In the genomic region with DNA sequence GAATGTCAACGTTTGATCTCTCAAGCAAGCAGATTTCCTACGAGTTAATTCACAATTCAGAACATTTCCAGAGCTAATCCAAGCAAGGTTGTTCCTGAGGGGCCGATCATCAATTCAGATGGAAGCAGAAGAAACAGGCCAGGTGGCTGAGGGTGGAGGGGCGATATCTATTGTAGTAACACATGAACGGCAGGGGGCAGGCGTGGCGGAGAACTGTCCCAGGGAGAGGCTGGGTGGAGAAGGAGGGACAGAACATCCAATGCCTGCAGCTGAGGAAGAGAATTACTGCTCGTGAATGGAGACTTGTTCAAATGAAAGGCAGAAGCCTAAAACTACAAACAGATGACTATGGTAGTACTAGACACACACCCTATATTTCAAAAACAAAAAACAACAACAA, we compare ENCODE assay signal across 9 mouse cellular contexts.
A peak's percentile ranks its signal among the peaks of the same experiment; 100 is the strongest.
DNase-seq lines count a peak whose midpoint lies in the region; ATAC-seq and TF ChIP-seq lines count a peak whose summit lies in the region.
"Had no signal": no experiment of that assay in that cellular context is flagged by ENCODE, and none has a peak within 500 bp of the region (broad histone marks: within the 10 kb centered on the region; RNA-seq: fewer than 3 reads in every experiment).

No protein-coding gene starts in this region.

- H3K36me3 ChIP-seq in neural tube, embryonic 11.5 days (ENCODE audit: control insufficient read depth, insufficient read depth, low read length) = no peaks in the 10 kb centered on the region
- H3K36me3 ChIP-seq in lung, embryonic 14.5 days (ENCODE audit: insufficient read depth) = no peaks in the 10 kb centered on the region
- no peaks in the 10 kb centered on the region for H3K36me3 ChIP-seq in hindbrain, embryonic 16.5 days (ENCODE audit: control insufficient read depth, insufficient read depth, low read length)

- no peaks in the 10 kb centered on the region for H3K4me1 ChIP-seq in neural tube, embryonic 11.5 days (ENCODE audit: control insufficient read depth, insufficient read depth, low read length)
- no peaks in the 10 kb centered on the region for H3K4me1 ChIP-seq in lung, embryonic 14.5 days (ENCODE audit: insufficient read depth)
- peaks cover 5% of the 10 kb centered on the region for H3K4me1 ChIP-seq in hindbrain, embryonic 16.5 days (ENCODE audit: control insufficient read depth, insufficient read depth, low read depth, low read length)

- H3K4me3 ChIP-seq in neural tube, embryonic 11.5 days (ENCODE audit: low read depth, low read length) = no peak overlapping the region
- H3K4me3 ChIP-seq in lung, embryonic 14.5 days (ENCODE audit: low read depth, low read length) = no peak overlapping the region
- H3K4me3 ChIP-seq in hindbrain, embryonic 16.5 days (ENCODE audit: low read length) = no peak overlapping the region

- no peaks in the 10 kb centered on the region for H3K9me3 ChIP-seq in neural tube, embryonic 11.5 days (ENCODE audit: control insufficient read depth, low read length)
- H3K9me3 ChIP-seq in lung, embryonic 14.5 days (ENCODE audit: low read depth, low read length) = no peaks in the 10 kb centered on the region
- no peaks in the 10 kb centered on the region for H3K9me3 ChIP-seq in hindbrain, embryonic 16.5 days (ENCODE audit: control insufficient read depth, low read length)

- ATAC-seq in neural tube, embryonic 11.5 days (ENCODE audit: insufficient read depth, low FRiP score, low TSS enrichment) = no peak
- no peak for ATAC-seq in lung, embryonic 14.5 days (ENCODE audit: insufficient read depth)
- ATAC-seq in hindbrain, embryonic 16.5 days = no peak
- ATAC-seq: Patski had no signal

- H3K9ac ChIP-seq in neural tube, embryonic 11.5 days (ENCODE audit: low read length) = no peak overlapping the region
- no peak overlapping the region for H3K9ac ChIP-seq in lung, embryonic 14.5 days
- no peak overlapping the region for H3K9ac ChIP-seq in hindbrain, embryonic 16.5 days (ENCODE audit: low read depth, low read length)

- intact Hi-C loops in gastrocnemius, postnatal 14 days (cut with DNase I; ENCODE audit: low total_unique reads) = no loop called here

- H3K27me3 ChIP-seq in neural tube, embryonic 11.5 days (ENCODE audit: control insufficient read depth, insufficient read depth, low read length) = no peaks in the 10 kb centered on the region
- no peaks in the 10 kb centered on the region for H3K27me3 ChIP-seq in lung, embryonic 14.5 days (ENCODE audit: insufficient read depth, low read length)
- no peaks in the 10 kb centered on the region for H3K27me3 ChIP-seq in hindbrain, embryonic 16.5 days (replicated peaks; ENCODE audit: control insufficient read depth, insufficient read depth, low read length)
- H3K27me3 ChIP-seq: Patski had no signal

- DNase-seq in gastrocnemius, postnatal 14 days = peak; percentile 26
- DNase-seq in gastrocnemius, adult 8-10 months (ENCODE audit: low spot score in 2 of 2) = no peak
- peak; percentile 29 for DNase-seq in neural tube, embryonic 11.5 days (ENCODE audit: low spot score)
- no peak for DNase-seq in neural tube, embryonic 10.5 days (ENCODE audit: extremely low spot score, low spot score)
- DNase-seq in embryo, embryonic 11.5 days (ENCODE audit: low read depth, low spot score) = peak; percentile 14
- DNase-seq in lung, embryonic 14.5 days = peak; percentile 61
- no peak for DNase-seq in urinary bladder, adult 2 months (ENCODE audit: low spot score)

- TF ChIP-seq CTCF in lung, embryonic 14.5 days (IDR thresholded peaks at IDR 0.05; ENCODE audit: low read depth) = peak; percentile 59

- no peak overlapping the region for H3K4me2 ChIP-seq in neural tube, embryonic 11.5 days (ENCODE audit: low read depth)
- no peak overlapping the region for H3K4me2 ChIP-seq in lung, embryonic 14.5 days
- H3K4me2 ChIP-seq in hindbrain, embryonic 16.5 days (ENCODE audit: low read length) = no peak overlapping the region

- no peak overlapping the region for H3K27ac ChIP-seq in neural tube, embryonic 11.5 days (ENCODE audit: low read depth, low read length)
- H3K27ac ChIP-seq in lung, embryonic 14.5 days (ENCODE audit: low read depth) = no peak overlapping the region
- H3K27ac ChIP-seq in hindbrain, embryonic 16.5 days (ENCODE audit: low read depth, low read length) = no peak overlapping the region

- 33% methylated on average over 8 of the region's 8 CpGs for WGBS in neural tube, embryonic 11.5 days
- WGBS in lung, embryonic 14.5 days = 27% methylated on average over 8 of the region's 8 CpGs
- 27% methylated on average over 8 of the region's 8 CpGs for WGBS in hindbrain, embryonic 16.5 days

Comparison
In these comparisons a context has a peak if more than half of its experiments do, and no peak if none do; other contexts are left out.
1. DNase-seq: peak in gastrocnemius, postnatal 14 days (single experiment), neural tube, embryonic 11.5 days (single experiment), embryo, embryonic 11.5 days (single experiment) and lung, embryonic 14.5 days (single experiment); none in gastrocnemius, adult 8-10 months (0 of 2), neural tube, embryonic 10.5 days (single experiment) and urinary bladder, adult 2 months (single experiment).